Mouse (Mus musculus) lung, postnatal 0 days (tissue): Measurements from ENCODE around the gene Rps6ka2. TPM values are rescaled to one million over a fixed set of nuclear protein-coding genes. Genes with fewer than 3 reads are reported as not detected.

Experiments used
- polyA plus RNA-seq: library from polyadenylated mRNA; unstranded; fragments of >200 nt; fragmentation: Nextera tagmentation; extraction: Ambion mirVana; gene quantifications from 2 replicates; pipeline ENCODE4 v1.2.1, GENCODE M21; 2015

Gene Rps6ka2
- polyA plus RNA-seq, 1 experiment from 2014 or later = 7.1 TPM

Other genes with a start within 250 kb of the Rps6ka2 start
- gene Rsph3b, start 221.4 kb upstream of the Rps6ka2 start, polyA plus RNA-seq = 47.2 and 52.6 TPM in 2 replicates
- gene Tagap1, start 209.0 kb upstream of the Rps6ka2 start, polyA plus RNA-seq = 22.1 and 24.1 TPM in 2 replicates
- gene Rnaset2b, start 199.5 kb upstream of the Rps6ka2 start, polyA plus RNA-seq = 426 and 446 TPM in 2 replicates
- gene Gm49721, start 191.2 kb upstream of the Rps6ka2 start, polyA plus RNA-seq = 0.30 and 0.32 TPM in 2 replicates
- gene Gm1604a, start 144.5 kb upstream of the Rps6ka2 start, polyA plus RNA-seq = not detected in 2 replicates
- gene Tcp10a, start 154.5 kb downstream of the Rps6ka2 start, polyA plus RNA-seq = not detected in 2 replicates
- gene Ttll2, start 182.6 kb downstream of the Rps6ka2 start, polyA plus RNA-seq = not detected in 2 replicates
- gene Gm49630, start 201.9 kb downstream of the Rps6ka2 start, polyA plus RNA-seq = not detected in 2 replicates
- gene Unc93a2, start 215.3 kb downstream of the Rps6ka2 start, polyA plus RNA-seq = not detected in 2 replicates